ENCODE assay signal across 8 mouse cellular contexts in genomic region chr15:82898141-82898739, GRCm38 (mm10).
DNase-seq lines count a peak whose midpoint lies in the region; ATAC-seq and TF ChIP-seq lines count a peak whose summit lies in the region.

No protein-coding gene starts in this region.

- H3K36me3 ChIP-seq in lung, embryonic 16.5 days (ENCODE audit: control insufficient read depth, insufficient read depth, low read length) = no peaks in the 10 kb centered on the region
- no peaks in the 10 kb centered on the region for H3K36me3 ChIP-seq in limb, embryonic 10.5 days
- H3K36me3 ChIP-seq in neural tube, embryonic 15.5 days = no peaks in the 10 kb centered on the region

- DNase-seq in lung, postnatal 14 days = no peak
- peak; percentile 32 for DNase-seq in limb, embryonic 10.5 days (ENCODE audit: low spot score)
- no peak for DNase-seq in gastrocnemius, postnatal 14 days
- DNase-seq in cerebellum, postnatal 14 days = no peak
- DNase-seq in left cerebral cortex, adult 11 months (ENCODE audit: low spot score) = no peak

- no peak for TF ChIP-seq CTCF in embryonic fibroblast, embryonic 13.5 days (IDR thresholded peaks at IDR 0.05; ENCODE audit: borderline replicate concordance, insufficient read depth, low read length)

- H3K9ac ChIP-seq in lung, embryonic 16.5 days (ENCODE audit: low read length) = peak overlapping the region; percentile 94
- H3K9ac ChIP-seq in neural tube, embryonic 15.5 days (replicated peaks) = peak overlapping the region; percentile 84

- H3K4me3 ChIP-seq in lung, embryonic 16.5 days (ENCODE audit: low read length) = peak overlapping the region; percentile 96
- peak overlapping the region; percentile 96 for H3K4me3 ChIP-seq in embryonic fibroblast, embryonic 13.5 days (ENCODE audit: insufficient read depth, low read length)
- peak overlapping the region; percentile 99 for H3K4me3 ChIP-seq in limb, embryonic 10.5 days
- H3K4me3 ChIP-seq in neural tube, embryonic 15.5 days (replicated peaks) = peak overlapping the region; percentile 97

- H3K9me3 ChIP-seq in lung, embryonic 16.5 days (ENCODE audit: control insufficient read depth, low read length) = no peaks in the 10 kb centered on the region
- no peaks in the 10 kb centered on the region for H3K9me3 ChIP-seq in limb, embryonic 10.5 days (replicated peaks)
- no peaks in the 10 kb centered on the region for H3K9me3 ChIP-seq in neural tube, embryonic 15.5 days (replicated peaks)

- ATAC-seq in lung, embryonic 16.5 days (ENCODE audit: low read depth) = no peak
- ATAC-seq in neural tube, embryonic 15.5 days (ENCODE audit: low FRiP score) = no peak

- no peaks in the 10 kb centered on the region for H3K27me3 ChIP-seq in lung, embryonic 16.5 days (ENCODE audit: control insufficient read depth, insufficient read depth, low read depth, low read length)
- peaks cover 13% of the 10 kb centered on the region; the same call in 1 of the 2 replicates for H3K27me3 ChIP-seq in limb, embryonic 10.5 days (ENCODE audit: low read depth, poor library complexity, severe bottlenecking)
- H3K27me3 ChIP-seq in neural tube, embryonic 15.5 days (replicated peaks) = peaks cover 5% of the 10 kb centered on the region; the same call in 1 of the 2 replicates

- peaks cover 33% of the 10 kb centered on the region for H3K4me1 ChIP-seq in lung, embryonic 16.5 days (replicated peaks; ENCODE audit: control insufficient read depth, insufficient read depth, low read length)
- peaks cover 21% of the 10 kb centered on the region for H3K4me1 ChIP-seq in embryonic fibroblast, embryonic 13.5 days (ENCODE audit: control insufficient read depth, insufficient read depth, low read length)
- H3K4me1 ChIP-seq in limb, embryonic 10.5 days = peaks cover 51% of the 10 kb centered on the region
- peaks cover 40% of the 10 kb centered on the region for H3K4me1 ChIP-seq in neural tube, embryonic 15.5 days

- peak overlapping the region; percentile 87 for H3K4me2 ChIP-seq in lung, embryonic 16.5 days (ENCODE audit: low read depth, low read length)
- peak overlapping the region; percentile 94 for H3K4me2 ChIP-seq in neural tube, embryonic 15.5 days

- 16% methylated on average over 11 of the region's 11 CpGs for WGBS in lung, embryonic 16.5 days
- 20% methylated on average over 11 of the region's 11 CpGs for WGBS in limb, embryonic 10.5 days
- WGBS in neural tube, embryonic 15.5 days = 13% methylated on average over 11 of the region's 11 CpGs

- H3K27ac ChIP-seq in lung, embryonic 16.5 days (ENCODE audit: low read length) = no peak overlapping the region; the same call in 1 of the 2 replicates
- H3K27ac ChIP-seq in embryonic fibroblast, embryonic 13.5 days (ENCODE audit: insufficient read depth, low read length) = peak overlapping the region; percentile 83
- H3K27ac ChIP-seq in limb, embryonic 10.5 days = peak overlapping the region; percentile 97
- peak overlapping the region; percentile 92; the same call in 1 of the 2 replicates for H3K27ac ChIP-seq in neural tube, embryonic 15.5 days (replicated peaks)

- intact Hi-C loops in gastrocnemius, postnatal 14 days (cut with DNase I; ENCODE audit: low total_unique reads) = no loop called here

- no peak for TF ChIP-seq POLR2A in embryonic fibroblast, embryonic 13.5 days (IDR thresholded peaks at IDR 0.05; ENCODE audit: low read depth, low read length)
